Mouse (Mus musculus) brain, embryonic 14.5 days (tissue): ENCODE data around the gene Plekhg3. TPM values are rescaled to one million over a fixed set of nuclear protein-coding genes. Genes with fewer than 3 reads are reported as not detected.
A peak's percentile ranks its signal among the peaks of the same experiment; 100 is the strongest.

Experiments
- DNase-seq: peaks from one replicate; pipeline ENCODE4 v3.0.0-alpha.2; 2011; ENCODE audit warnings: low read depth
- CTCF ChIP-seq: fragments of 200-500 bp; IDR thresholded peaks from 2 replicates; pipeline ENCODE4 v1.5.1; 2012; ENCODE audit warnings: inconsistent platforms, mild to moderate bottlenecking, moderate library complexity, borderline replicate concordance; ENCODE audit not compliant: insufficient read depth, insufficient read length; ENCODE audit errors: extremely low read depth
- POLR2A ChIP-seq: fragments of 200-500 bp; IDR thresholded peaks from 2 replicates; pipeline ENCODE4 v1.6.1; 2012; ENCODE audit warnings: mild to moderate bottlenecking, inconsistent platforms, borderline replicate concordance; ENCODE audit not compliant: poor library complexity, insufficient read depth, insufficient read length, severe bottlenecking; ENCODE audit errors: extremely low read depth
- polyA plus RNA-seq: library from polyadenylated mRNA; depleted of rRNA; stranded (reverse); fragments of >200 nt; gene quantifications from 2 replicates; pipeline ENCODE4 v1.2.3, GENCODE M21; 2012

Plekhg3 gene
- polyA plus RNA-seq, 1 experiment: 5.2 TPM

DNA sequence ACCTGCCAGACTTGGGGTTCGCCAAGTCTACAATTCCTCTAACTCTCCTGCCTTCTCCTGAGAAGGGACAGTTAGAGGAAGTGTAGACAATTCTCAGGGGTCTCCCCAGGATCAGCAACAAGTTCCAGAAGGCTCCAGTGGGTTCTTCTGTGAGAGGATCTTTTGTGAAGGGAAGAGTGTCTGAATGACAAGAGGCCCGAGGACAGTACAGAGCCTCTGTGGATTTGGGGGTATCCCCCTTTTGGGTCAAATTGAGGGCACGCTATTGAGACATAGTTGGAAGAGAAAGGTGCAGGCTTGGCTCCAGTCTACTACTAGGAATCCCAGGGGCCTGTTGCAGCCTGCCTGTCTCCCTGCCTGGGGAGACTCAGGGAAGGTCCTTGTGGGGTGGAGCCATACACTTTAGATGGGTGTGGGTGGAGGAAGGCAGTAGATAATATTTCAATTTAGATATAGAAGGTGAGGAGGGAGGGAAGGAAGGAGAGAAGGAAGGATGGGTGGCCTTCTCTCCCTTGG is 24.2 kb downstream of the Plekhg3 start:
- no peak for DNase-seq
- no peak for TF ChIP-seq POLR2A
- no peak for TF ChIP-seq CTCF

GRCm38 (mm10) chr12:76556187-76556586 is 25.5 kb downstream of the Plekhg3 start:
- DNase-seq: no peak
- TF ChIP-seq POLR2A (no peak), CTCF (no peak)

- peak; percentile 45 for DNase-seq
- TF ChIP-seq POLR2A (no peak), CTCF (no peak)
Measured at GRCm38 (mm10) chr12:76556745-76557389, 26.2 kb downstream of the Plekhg3 start.

GRCm38 (mm10) chr12:76558206-76558605 is 27.5 kb downstream of the Plekhg3 start:
- no peak for TF ChIP-seq POLR2A
- TF ChIP-seq CTCF: no peak
- DNase-seq: no peak

DNA sequence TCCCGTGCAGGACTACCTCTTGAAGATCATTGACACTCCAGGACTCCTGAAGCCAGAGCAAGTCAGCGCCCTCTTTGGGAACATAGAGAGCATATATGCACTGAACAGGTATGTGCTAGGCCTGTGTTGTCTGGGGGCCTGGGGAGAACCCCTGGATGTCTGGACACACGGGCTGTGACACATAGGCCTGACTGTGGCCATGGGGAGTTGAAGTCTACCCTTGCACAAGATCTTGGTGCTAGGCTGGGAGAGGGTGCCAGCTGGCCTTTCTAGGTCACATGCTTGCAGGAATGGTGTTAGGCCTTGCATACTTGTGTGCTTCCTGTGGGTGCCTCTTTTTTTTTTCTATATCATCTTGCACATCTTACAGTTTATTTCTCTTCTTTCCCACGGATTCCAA is 31.5 kb downstream of the Plekhg3 start:
- TF ChIP-seq CTCF (no peak), POLR2A (no peak)
- DNase-seq: no peak

DNA sequence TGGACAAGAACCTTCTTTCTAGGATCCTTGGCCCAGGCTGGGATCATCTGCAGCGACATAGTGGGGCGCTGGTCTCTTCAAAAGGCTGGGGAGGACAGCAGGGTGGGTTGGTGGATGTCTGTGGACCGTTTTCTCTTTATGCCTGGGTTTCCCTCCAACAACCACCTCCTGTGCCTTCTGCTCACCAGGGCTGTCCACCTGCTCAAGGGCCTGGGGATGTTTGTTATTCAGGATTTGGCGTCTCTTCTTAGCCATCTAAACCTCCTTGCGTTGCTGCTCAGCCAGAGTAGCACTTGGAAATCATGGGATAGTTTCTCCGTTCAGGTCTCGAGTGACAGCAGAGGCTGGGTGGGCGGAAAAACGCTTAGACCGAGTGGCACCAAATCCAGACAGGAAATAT is 35.6 kb downstream of the Plekhg3 start:
- no peak for DNase-seq
- TF ChIP-seq POLR2A (no peak), CTCF (no peak)

DNA sequence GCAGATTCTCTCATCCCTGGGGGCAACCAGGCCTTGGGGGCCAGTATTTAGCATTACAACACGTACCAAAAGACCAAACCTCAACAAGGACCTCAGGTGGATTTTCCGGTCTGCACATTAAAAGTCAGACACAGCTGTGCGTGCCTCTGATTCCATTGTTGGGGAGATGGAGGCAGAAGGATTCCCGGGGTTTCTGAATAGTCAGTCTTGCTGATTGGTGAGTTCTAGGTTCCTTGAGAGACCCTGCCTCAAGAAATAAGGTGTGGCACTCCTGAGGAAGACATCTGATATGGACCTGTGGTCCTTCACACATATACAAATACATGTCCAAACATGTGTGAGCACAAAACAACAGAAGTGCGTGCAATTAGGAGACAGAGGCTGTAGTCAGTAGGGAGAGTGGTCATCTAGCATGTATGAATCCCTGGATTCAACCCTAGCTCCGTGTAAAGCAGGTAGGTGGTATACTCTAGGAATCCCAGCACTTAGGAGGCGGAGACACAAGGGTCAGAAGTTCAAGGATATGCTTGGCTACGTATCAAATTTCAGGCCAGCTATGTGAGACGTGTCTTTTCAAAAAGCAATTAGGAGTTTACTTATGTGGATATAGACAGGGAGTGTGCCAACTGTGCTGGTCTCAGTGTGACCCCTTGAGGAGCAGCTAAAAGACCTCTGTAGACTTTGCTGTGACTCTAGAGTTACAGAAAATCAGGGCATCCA is 39.7 kb downstream of the Plekhg3 start:
- TF ChIP-seq POLR2A (no peak), CTCF (no peak)
- DNase-seq: no peak

DNA sequence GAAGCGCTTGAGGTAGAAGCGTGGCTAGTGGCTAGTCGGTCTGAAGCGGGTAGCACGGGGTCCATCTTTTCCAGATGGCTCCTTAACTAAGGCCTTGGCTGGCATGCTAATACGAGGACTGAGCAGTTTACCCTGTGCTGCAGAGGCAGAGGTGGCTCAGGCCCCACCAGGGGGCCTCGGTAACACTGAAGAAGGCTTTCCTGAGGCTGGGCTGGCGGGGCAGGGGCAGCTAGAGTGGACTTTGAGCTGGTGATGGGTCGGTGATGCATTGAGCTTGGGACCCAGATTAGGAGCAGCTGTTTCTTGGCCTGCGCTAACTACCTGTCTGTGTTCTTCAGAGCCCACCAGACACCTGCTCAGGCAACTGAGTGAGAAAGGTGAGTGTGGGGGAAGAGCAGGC is 40.6 kb downstream of the Plekhg3 start:
- no peak for TF ChIP-seq CTCF
- no peak for TF ChIP-seq POLR2A

GRCm38 (mm10) chr12:76572261-76573251 is 41.9 kb downstream of the Plekhg3 start:
- no peak for DNase-seq
- TF ChIP-seq POLR2A: no peak
- no peak for TF ChIP-seq CTCF

More for the DNA sequence above, 40.6 kb downstream of the Plekhg3 start:
- no peak for DNase-seq

DNA sequence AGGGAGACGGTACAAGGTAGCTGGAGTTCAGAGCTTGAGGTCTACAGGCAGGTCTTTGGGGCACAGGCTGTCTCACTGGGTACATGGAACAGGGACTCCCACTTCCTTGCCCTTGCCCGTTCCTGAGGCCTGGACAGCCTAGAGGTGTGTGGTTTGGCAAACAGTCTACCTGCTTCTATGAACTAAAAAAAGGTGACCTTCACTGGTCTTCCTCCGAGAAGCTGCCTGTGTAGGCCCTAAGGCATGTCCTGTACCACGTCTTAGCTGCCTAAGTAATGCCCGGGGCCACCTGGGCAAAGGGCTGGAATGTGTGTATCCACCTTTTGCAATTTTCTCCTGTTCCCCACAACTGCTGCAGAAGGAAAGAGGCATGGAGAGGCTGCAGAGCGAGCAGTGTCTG is 42.7 kb downstream of the Plekhg3 start:
- TF ChIP-seq POLR2A: no peak
- TF ChIP-seq CTCF: no peak
- no peak for DNase-seq

GRCm38 (mm10) chr12:76574815-76575214 is 44.1 kb downstream of the Plekhg3 start:
- TF ChIP-seq POLR2A (no peak), CTCF (no peak)
- DNase-seq: no peak

- TF ChIP-seq POLR2A: no peak
- no peak for TF ChIP-seq CTCF
- DNase-seq: no peak
Measured at GRCm38 (mm10) chr12:76576061-76576460, 45.4 kb downstream of the Plekhg3 start.
